ENCODE assay signal across 9 mouse cellular contexts in genomic region chr5:120815949-120816348, GRCm38 (mm10). TPM values are rescaled to one million over a fixed set of nuclear protein-coding genes. Genes with fewer than 3 reads are reported as not detected.
DNase-seq lines count a peak whose midpoint lies in the region; ATAC-seq lines count a peak whose summit lies in the region.
"Had no signal": no experiment of that assay in that cellular context is flagged by ENCODE, and none has a peak within 500 bp of the region (broad histone marks: within the 10 kb centered on the region; RNA-seq: fewer than 3 reads in every experiment).

No protein-coding gene starts in this region.

- DNase-seq in CD4-positive, CD25-positive, alpha-beta regulatory T cell, adult 2 months (ENCODE audit: low read depth, low spot score), result peak; percentile 83
- DNase-seq in left cerebral cortex, postnatal 14 days (ENCODE audit: low spot score in 2 of 2), result peak; percentile 14 to 23
- no peak for DNase-seq in left cerebral cortex, adult 9 months (ENCODE audit: low spot score in 2 of 2)
- peak; percentile 73 for DNase-seq in retina, postnatal 1 day
- DNase-seq in gastrocnemius, postnatal 10 days, result no peak
- no peak for DNase-seq in frontal cortex, postnatal 14 days (ENCODE audit: low spot score in 2 of 2)

- ATAC-seq in CD4-positive, CD25-positive, alpha-beta regulatory T cell, adult 4 months, result no peak
- peak; percentile 47; the same call in 1 of the 2 replicates for ATAC-seq in erythroid progenitor cell, adult 5-6 weeks (replicated peaks; ENCODE audit: low FRiP score, poor library complexity, severe bottlenecking)

- intact Hi-C loops in left cerebral cortex, postnatal 14 days (cut with DNase I), result loop anchor here (2.0 kb wide), 1 partner anchor 117 kb away; no protein-coding TSS in a partner anchor

RNA-seq across cellular contexts. Expression of gene Oas1c, which starts 3.6 kb away (rescaled TPM):
- 10 to 100 TPM; 16.2 to 19.2 TPM for polyA plus RNA-seq in CD4-positive, CD25-positive, alpha-beta regulatory T cell, adult 4 months (2017; shearing (Covaris generic))
- total RNA-seq in left cerebral cortex, postnatal 14 days (2021), result under 1 TPM; 0.59 to 0.87 TPM
- total RNA-seq in erythroid progenitor cell, adult 5-6 weeks (2015; ENCODE audit: low replicate concordance), result 2.2 and 9.6 TPM in 2 replicates
- total RNA-seq in erythroid progenitor cell, adult 5-6 weeks (2017; ENCODE audit: low replicate concordance), result 6.7 and 11.6 TPM in 2 replicates
- total RNA-seq in gastrocnemius, postnatal 10 days (2021), result under 1 TPM; 0.14 to 0.43 TPM

RNA-seq across cellular contexts. Expression of gene Oas1e, which starts 20.6 kb away (rescaled TPM):
- polyA plus RNA-seq in CD4-positive, CD25-positive, alpha-beta regulatory T cell, adult 4 months (2017; shearing (Covaris generic)), result not detected
- not detected for total RNA-seq in left cerebral cortex, postnatal 14 days (2021)
- total RNA-seq in erythroid progenitor cell, adult 5-6 weeks (2015; ENCODE audit: low replicate concordance), result not detected in 2 replicates
- 3.0 TPM in 1 of 2 replicates, not detected in the other for total RNA-seq in erythroid progenitor cell, adult 5-6 weeks (2017; ENCODE audit: low replicate concordance)
- not detected for total RNA-seq in gastrocnemius, postnatal 10 days (2021)

RNA-seq across cellular contexts. Expression of gene Oas1f, which starts 31.2 kb away (rescaled TPM):
- not detected for polyA plus RNA-seq in CD4-positive, CD25-positive, alpha-beta regulatory T cell, adult 4 months (2017; shearing (Covaris generic))
- total RNA-seq in left cerebral cortex, postnatal 14 days (2021), result not detected
- total RNA-seq in erythroid progenitor cell, adult 5-6 weeks (2015; ENCODE audit: low replicate concordance), result not detected in 2 replicates
- total RNA-seq in erythroid progenitor cell, adult 5-6 weeks (2017; ENCODE audit: low replicate concordance), result not detected in 2 replicates
- not detected for total RNA-seq in gastrocnemius, postnatal 10 days (2021)
- polyA plus RNA-seq: heart, embryonic 15.5 days had no signal

RNA-seq across cellular contexts. Expression of gene Oas3, which starts 38.5 kb away (rescaled TPM):
- 10 to 100 TPM; 12.9 to 24.4 TPM for polyA plus RNA-seq in CD4-positive, CD25-positive, alpha-beta regulatory T cell, adult 4 months (2017; shearing (Covaris generic))
- not detected for total RNA-seq in left cerebral cortex, postnatal 14 days (2021)
- total RNA-seq in erythroid progenitor cell, adult 5-6 weeks (2015; ENCODE audit: low replicate concordance), result 62.9 and 68.5 TPM in 2 replicates
- 45.4 and 47.3 TPM in 2 replicates for total RNA-seq in erythroid progenitor cell, adult 5-6 weeks (2017; ENCODE audit: low replicate concordance)
- total RNA-seq in gastrocnemius, postnatal 10 days (2021), result not detected

RNA-seq across cellular contexts. Expression of gene Oas1h, which starts 45.3 kb away (rescaled TPM):
- polyA plus RNA-seq in CD4-positive, CD25-positive, alpha-beta regulatory T cell, adult 4 months (2017; shearing (Covaris generic)), result not detected
- total RNA-seq in left cerebral cortex, postnatal 14 days (2021), result not detected
- not detected in 2 replicates for total RNA-seq in erythroid progenitor cell, adult 5-6 weeks (2015; ENCODE audit: low replicate concordance)
- not detected in 2 replicates for total RNA-seq in erythroid progenitor cell, adult 5-6 weeks (2017; ENCODE audit: low replicate concordance)
- not detected for total RNA-seq in gastrocnemius, postnatal 10 days (2021)
- polyA plus RNA-seq: heart, embryonic 15.5 days had no signal

Comparison
In these comparisons a context has a peak if more than half of its experiments do, and no peak if none do; other contexts are left out.
1. DNase-seq: peak in CD4-positive, CD25-positive, alpha-beta regulatory T cell, adult 2 months (single experiment), left cerebral cortex, postnatal 14 days (2 of 2) and retina, postnatal 1 day (single experiment); none in left cerebral cortex, adult 9 months (0 of 2), gastrocnemius, postnatal 10 days (single experiment) and frontal cortex, postnatal 14 days (0 of 2).